Mouse (Mus musculus): Measurements from ENCODE around the gene Peak1. TPM values are rescaled to one million over a fixed set of nuclear protein-coding genes. Genes with fewer than 3 reads are reported as not detected.
"Not testable (repeated sequence)": the region's sequence is repeated elsewhere in the genome, so short reads cannot be mapped to it uniquely, and the experiment has no call there.

Peak1 gene
- polyA plus RNA-seq, 1 experiment from 2014 or later: 8.8 TPM

- Histone ChIP-seq H3K9me3 (ENCODE audit: control insufficient read depth, low read length) (no peaks in the 10 kb centered on the region), H3K27ac (ENCODE audit: low read depth, low read length) (no peak overlapping the region), H3K27me3 (ENCODE audit: control insufficient read depth, insufficient read depth, low read length) (no peaks in the 10 kb centered on the region), H3K4me2 (replicated peaks; ENCODE audit: low read depth, low read length) (no peak overlapping the region), H3K36me3 (ENCODE audit: control insufficient read depth, insufficient read depth, low read length) (no peaks in the 10 kb centered on the region), H3K4me1 (replicated peaks; ENCODE audit: control insufficient read depth, insufficient read depth, low read length) (no peaks in the 10 kb centered on the region), H3K9ac (ENCODE audit: low read depth, low read length) (no peak overlapping the region), H3K4me3 (ENCODE audit: low read depth, low read length) (no peak overlapping the region)
- no peak for ATAC-seq (ENCODE audit: low FRiP score)
- 95% methylated on average over 2 of the region's 2 CpGs for WGBS
- DNase-seq (ENCODE audit: low spot score): no peak
Measured at GRCm38 (mm10) chr9:56453038-56453815, 35.4 kb upstream of the Peak1 start.

GRCm38 (mm10) chr9:56451570-56451969 lies 33.7 kb upstream of the Peak1 start:
- Histone ChIP-seq H3K9ac (ENCODE audit: low read depth, low read length) (no peak overlapping the region), H3K4me1 (replicated peaks; ENCODE audit: control insufficient read depth, insufficient read depth, low read length) (no peaks in the 10 kb centered on the region), H3K36me3 (ENCODE audit: control insufficient read depth, insufficient read depth, low read length) (no peaks in the 10 kb centered on the region), H3K4me2 (replicated peaks; ENCODE audit: low read depth, low read length) (no peak overlapping the region), H3K9me3 (ENCODE audit: control insufficient read depth, low read length) (no peaks in the 10 kb centered on the region), H3K27me3 (ENCODE audit: control insufficient read depth, insufficient read depth, low read length) (no peaks in the 10 kb centered on the region), H3K27ac (ENCODE audit: low read depth, low read length) (no peak overlapping the region), H3K4me3 (ENCODE audit: low read depth, low read length) (no peak overlapping the region)
- 92% methylated on average over 6 of the region's 6 CpGs for WGBS
- DNase-seq (ENCODE audit: low spot score): no peak
- no peak for ATAC-seq (ENCODE audit: low FRiP score)

GRCm38 (mm10) chr9:56439699-56440098 lies 21.8 kb upstream of the Peak1 start:
- no peak overlapping the region for H3K4me2 ChIP-seq (replicated peaks; ENCODE audit: low read depth, low read length)
- 80% methylated on average over 7 of the region's 7 CpGs for WGBS
- H3K9me3 ChIP-seq (ENCODE audit: control insufficient read depth, low read length): no peaks in the 10 kb centered on the region
- H3K27me3 ChIP-seq (ENCODE audit: control insufficient read depth, insufficient read depth, low read length): no peaks in the 10 kb centered on the region
- DNase-seq (ENCODE audit: low spot score) (no peak), ATAC-seq (ENCODE audit: low FRiP score) (no peak)
- H3K4me1 ChIP-seq (replicated peaks; ENCODE audit: control insufficient read depth, insufficient read depth, low read length): no peaks in the 10 kb centered on the region
- H3K9ac ChIP-seq (ENCODE audit: low read depth, low read length): no peak overlapping the region
- H3K4me3 ChIP-seq (ENCODE audit: low read depth, low read length): no peak overlapping the region
- no peaks in the 10 kb centered on the region for H3K36me3 ChIP-seq (ENCODE audit: control insufficient read depth, insufficient read depth, low read length)
- no peak overlapping the region for H3K27ac ChIP-seq (ENCODE audit: low read depth, low read length)

GRCm38 (mm10) chr9:56437300-56437892 lies 19.5 kb upstream of the Peak1 start:
- not testable (repeated sequence) for H3K4me3 ChIP-seq (ENCODE audit: low read depth, low read length); H3K27me3 ChIP-seq (ENCODE audit: control insufficient read depth, insufficient read depth, low read length); H3K9me3 ChIP-seq (ENCODE audit: control insufficient read depth, low read length); H3K9ac ChIP-seq (ENCODE audit: low read depth, low read length); H3K4me2 ChIP-seq (replicated peaks; ENCODE audit: low read depth, low read length); H3K36me3 ChIP-seq (ENCODE audit: control insufficient read depth, insufficient read depth, low read length); ATAC-seq (ENCODE audit: low FRiP score); H3K27ac ChIP-seq (ENCODE audit: low read depth, low read length); DNase-seq (ENCODE audit: low spot score); H3K4me1 ChIP-seq (replicated peaks; ENCODE audit: control insufficient read depth, insufficient read depth, low read length)
- 92% methylated on average over 20 of the region's 29 CpGs for WGBS

- Histone ChIP-seq H3K4me2 (replicated peaks; ENCODE audit: low read depth, low read length) (no peak overlapping the region), H3K27me3 (ENCODE audit: control insufficient read depth, insufficient read depth, low read length) (no peaks in the 10 kb centered on the region), H3K4me1 (replicated peaks; ENCODE audit: control insufficient read depth, insufficient read depth, low read length) (no peaks in the 10 kb centered on the region), H3K4me3 (ENCODE audit: low read depth, low read length) (no peak overlapping the region), H3K9ac (ENCODE audit: low read depth, low read length) (no peak overlapping the region), H3K9me3 (ENCODE audit: control insufficient read depth, low read length) (no peaks in the 10 kb centered on the region), H3K36me3 (ENCODE audit: control insufficient read depth, insufficient read depth, low read length) (no peaks in the 10 kb centered on the region), H3K27ac (ENCODE audit: low read depth, low read length) (no peak overlapping the region)
- ATAC-seq (ENCODE audit: low FRiP score) (no peak), DNase-seq (ENCODE audit: low spot score) (no peak)
- WGBS: 94% methylated on average over 5 of the region's 5 CpGs
Measured at GRCm38 (mm10) chr9:56435821-56436526, 18.1 kb upstream of the Peak1 start.

GRCm38 (mm10) chr9:56424861-56425260 lies 7.0 kb upstream of the Peak1 start:
- H3K27ac ChIP-seq (ENCODE audit: low read depth, low read length): no peak overlapping the region
- H3K9ac ChIP-seq (ENCODE audit: low read depth, low read length): no peak overlapping the region
- H3K4me1 ChIP-seq (replicated peaks; ENCODE audit: control insufficient read depth, insufficient read depth, low read length): 0 out of 2 replicates have a peak, but pooled peaks cover 2% of the 10 kb centered on the region
- H3K36me3 ChIP-seq (ENCODE audit: control insufficient read depth, insufficient read depth, low read length): no peaks in the 10 kb centered on the region
- 88% methylated on average over 4 of the region's 4 CpGs for WGBS
- no peaks in the 10 kb centered on the region for H3K27me3 ChIP-seq (ENCODE audit: control insufficient read depth, insufficient read depth, low read length)
- no peak for DNase-seq (ENCODE audit: low spot score)
- H3K4me3 ChIP-seq (ENCODE audit: low read depth, low read length): no peak overlapping the region
- no peak for ATAC-seq (ENCODE audit: low FRiP score)
- H3K9me3 ChIP-seq (ENCODE audit: control insufficient read depth, low read length): no peaks in the 10 kb centered on the region
- H3K4me2 ChIP-seq (replicated peaks; ENCODE audit: low read depth, low read length): no peak overlapping the region

- Histone ChIP-seq H3K9ac (ENCODE audit: low read depth, low read length) (no peak overlapping the region), H3K27ac (ENCODE audit: low read depth, low read length) (no peak overlapping the region), H3K4me3 (ENCODE audit: low read depth, low read length) (no peak overlapping the region), H3K9me3 (ENCODE audit: control insufficient read depth, low read length) (no peaks in the 10 kb centered on the region), H3K4me2 (replicated peaks; ENCODE audit: low read depth, low read length) (no peak overlapping the region), H3K4me1 (replicated peaks; ENCODE audit: control insufficient read depth, insufficient read depth, low read length) (0 out of 2 replicates have a peak, but pooled peaks cover 2% of the 10 kb centered on the region), H3K36me3 (ENCODE audit: control insufficient read depth, insufficient read depth, low read length) (no peaks in the 10 kb centered on the region), H3K27me3 (ENCODE audit: control insufficient read depth, insufficient read depth, low read length) (no peaks in the 10 kb centered on the region)
- DNase-seq (ENCODE audit: low spot score): no peak
- no peak for ATAC-seq (ENCODE audit: low FRiP score)
- WGBS: 85% methylated on average over 5 of the region's 5 CpGs
Measured at GRCm38 (mm10) chr9:56421991-56422390, 4.1 kb upstream of the Peak1 start.

GRCm38 (mm10) chr9:56420892-56421601 lies 3.2 kb upstream of the Peak1 start:
- DNase-seq (ENCODE audit: low spot score) (no peak), ATAC-seq (ENCODE audit: low FRiP score) (no peak)
- H3K9ac ChIP-seq (ENCODE audit: low read depth, low read length): no peak overlapping the region
- no peaks in the 10 kb centered on the region for H3K9me3 ChIP-seq (ENCODE audit: control insufficient read depth, low read length)
- 91% methylated on average over 9 of the region's 9 CpGs for WGBS
- no peak overlapping the region for H3K4me2 ChIP-seq (replicated peaks; ENCODE audit: low read depth, low read length)
- H3K4me3 ChIP-seq (ENCODE audit: low read depth, low read length): no peak overlapping the region
- no peak overlapping the region for H3K27ac ChIP-seq (ENCODE audit: low read depth, low read length)
- H3K4me1 ChIP-seq (replicated peaks; ENCODE audit: control insufficient read depth, insufficient read depth, low read length): 0 out of 2 replicates have a peak, but pooled peaks cover 2% of the 10 kb centered on the region
- no peaks in the 10 kb centered on the region for H3K36me3 ChIP-seq (ENCODE audit: control insufficient read depth, insufficient read depth, low read length)
- H3K27me3 ChIP-seq (ENCODE audit: control insufficient read depth, insufficient read depth, low read length): no peaks in the 10 kb centered on the region

Data from hindbrain, embryonic 11.5 days (tissue).